Mouse (Mus musculus): ENCODE data around the gene Flywch2.

The Flywch2 gene

GRCm38 (mm10) chr17:23748631-23749391, 37.1 kb downstream of the Flywch2 start:
- peak; percentile 67 for DNase-seq (ENCODE audit: low read depth, low spot score)

GRCm38 (mm10) chr17:23748026-23748425, 37.9 kb downstream of the Flywch2 start:
- no peak for DNase-seq (ENCODE audit: low read depth, low spot score)

DNA sequence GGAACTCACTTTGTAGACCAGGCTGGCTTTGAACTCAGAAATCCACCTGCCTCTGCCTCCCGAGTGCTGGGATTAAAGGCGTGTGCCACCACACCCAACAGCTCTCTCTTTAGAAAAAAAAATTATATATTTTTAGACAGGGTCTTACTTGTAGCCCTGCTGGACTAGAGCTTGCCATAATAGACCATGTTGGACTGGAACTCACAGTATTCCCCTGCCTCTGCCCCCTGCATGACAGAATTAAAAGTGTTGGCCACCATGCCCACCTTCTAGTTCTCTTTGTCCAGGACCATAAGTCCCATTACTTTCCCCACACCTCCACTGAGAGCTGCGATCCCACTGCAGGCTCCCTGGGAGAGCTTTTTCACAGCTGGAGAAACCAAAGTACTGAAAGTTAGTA, 38.4 kb downstream of the Flywch2 start:
- DNase-seq (ENCODE audit: low read depth, low spot score), result no peak

- DNase-seq (ENCODE audit: low read depth, low spot score), result no peak
Measured at GRCm38 (mm10) chr17:23746767-23747166, 39.1 kb downstream of the Flywch2 start.

- no peak for DNase-seq (ENCODE audit: low read depth, low spot score)
Measured at GRCm38 (mm10) chr17:23746311-23746710, 39.6 kb downstream of the Flywch2 start.

GRCm38 (mm10) chr17:23745301-23746251, 40.3 kb downstream of the Flywch2 start, which contains the start of gene Kremen2:
Gene Kremen2, minus strand, starts transcription at chr17:23745833.
- DNase-seq (ENCODE audit: low read depth, low spot score), result no peak

- DNase-seq (ENCODE audit: low read depth, low spot score), result no peak
Measured at GRCm38 (mm10) chr17:23744651-23745050, 41.2 kb downstream of the Flywch2 start.

DNA sequence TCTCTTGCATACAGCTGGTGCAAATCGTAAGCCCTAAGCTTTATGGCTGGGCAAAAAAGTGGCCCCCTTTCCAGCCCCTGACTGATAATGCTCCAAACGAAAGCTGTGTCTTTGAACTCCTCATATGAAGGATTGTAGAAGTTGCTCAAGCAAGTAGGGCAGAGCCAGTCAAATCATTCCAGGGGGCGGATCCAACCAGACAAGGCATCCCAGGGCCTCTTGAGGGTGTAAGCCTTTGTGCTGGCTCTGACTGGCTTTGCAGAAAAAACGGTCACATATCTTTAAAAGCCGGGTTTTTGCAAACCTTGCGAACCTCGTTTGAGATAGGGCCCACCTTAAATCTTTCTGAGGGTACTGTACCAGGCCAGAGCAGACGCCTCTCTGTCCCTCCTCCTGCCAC, 41.8 kb downstream of the Flywch2 start:
- DNase-seq (ENCODE audit: low read depth, low spot score), result no peak

DNA sequence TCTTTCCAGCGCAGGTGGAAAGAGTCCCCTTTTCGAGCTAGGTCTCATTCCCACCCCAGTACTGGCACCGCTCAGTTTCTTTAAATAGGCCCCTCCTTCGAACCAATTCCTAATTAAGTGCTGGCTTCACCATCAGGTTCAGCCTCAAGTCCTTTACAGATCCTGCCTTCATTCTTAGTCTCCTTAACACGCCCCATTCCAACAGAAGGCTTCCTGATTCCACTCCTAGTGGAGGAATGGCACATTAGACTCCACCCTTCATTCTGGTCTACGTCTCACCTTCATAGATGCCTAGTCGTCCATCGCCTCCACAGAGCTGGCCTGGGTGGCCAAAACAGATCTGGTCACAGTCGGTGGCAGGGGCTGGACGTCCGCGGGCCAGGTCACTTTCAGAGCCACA, 42.9 kb downstream of the Flywch2 start:
- no peak for DNase-seq (ENCODE audit: low read depth, low spot score)

DNA sequence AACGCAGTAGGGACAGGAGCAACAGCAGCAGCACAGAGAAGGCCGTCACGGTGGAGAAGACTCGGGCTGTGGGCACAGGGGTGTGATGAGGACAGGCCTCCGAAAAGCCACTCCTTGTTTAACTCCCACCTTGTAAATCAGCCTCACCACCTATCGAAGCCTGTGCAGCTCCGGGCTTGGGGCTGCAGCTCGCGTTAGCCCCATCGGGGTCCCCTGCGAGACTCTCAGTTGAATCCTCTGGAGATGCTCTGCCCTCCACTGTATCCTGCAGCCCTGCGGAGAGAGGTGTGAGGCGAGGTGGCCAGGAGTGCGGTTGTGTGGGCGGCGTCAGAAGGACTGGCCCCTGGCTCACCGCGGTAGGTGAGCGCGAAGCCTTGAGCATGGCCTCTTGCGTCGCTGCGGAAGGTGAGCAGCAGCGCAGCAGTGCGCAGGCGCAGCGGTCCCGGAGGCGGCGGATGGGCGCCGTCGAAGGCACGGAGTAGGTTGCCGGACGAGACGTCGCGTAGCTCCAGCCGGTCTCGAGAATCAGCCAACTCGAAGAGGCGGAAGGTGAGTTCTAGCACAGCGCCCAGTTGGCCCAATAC, 43.6 kb downstream of the Flywch2 start:
- DNase-seq (ENCODE audit: low read depth, low spot score), result no peak

DNA sequence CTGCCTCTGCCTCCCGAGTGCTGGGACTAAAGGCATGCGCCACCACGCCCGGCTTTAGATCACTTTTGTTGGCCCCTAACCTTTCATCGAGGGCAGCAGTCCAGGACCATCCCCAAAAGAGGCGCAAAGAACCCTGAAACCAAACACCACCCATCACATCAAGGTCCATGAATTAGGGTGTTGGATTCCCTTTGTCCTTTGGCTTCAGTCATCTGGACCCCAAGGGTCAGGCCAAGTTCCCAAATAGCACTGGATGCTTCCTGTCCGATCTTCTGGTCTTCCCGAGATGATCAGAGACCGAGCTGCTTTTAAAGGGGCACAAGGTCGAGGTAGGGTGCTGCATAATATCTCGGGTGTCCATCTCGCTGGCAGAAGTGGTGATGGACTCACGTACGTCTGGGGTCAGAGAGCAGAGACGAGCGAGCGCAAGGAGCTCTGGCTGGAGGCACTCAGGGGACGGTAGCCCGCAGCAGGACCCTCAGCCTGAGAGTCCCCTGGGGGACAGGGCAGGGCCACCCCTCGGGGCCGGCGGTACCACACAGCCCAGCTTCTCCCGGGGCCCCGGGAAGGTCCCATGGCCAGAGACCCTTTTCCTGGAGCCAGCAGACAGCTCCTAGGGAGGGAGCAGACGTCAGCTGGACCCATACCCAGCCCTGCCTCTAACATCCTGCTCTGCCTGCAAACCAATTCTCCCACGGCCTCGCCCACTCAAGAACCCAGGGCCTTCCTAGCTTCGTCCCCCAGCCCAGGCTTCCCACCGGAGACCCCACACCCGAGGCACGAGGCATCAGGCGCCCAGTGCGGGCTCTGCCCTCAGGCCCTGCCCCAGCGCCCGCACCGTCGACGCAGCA, 44.3 kb downstream of the Flywch2 start:
- DNase-seq (ENCODE audit: low read depth, low spot score), result no peak

DNA sequence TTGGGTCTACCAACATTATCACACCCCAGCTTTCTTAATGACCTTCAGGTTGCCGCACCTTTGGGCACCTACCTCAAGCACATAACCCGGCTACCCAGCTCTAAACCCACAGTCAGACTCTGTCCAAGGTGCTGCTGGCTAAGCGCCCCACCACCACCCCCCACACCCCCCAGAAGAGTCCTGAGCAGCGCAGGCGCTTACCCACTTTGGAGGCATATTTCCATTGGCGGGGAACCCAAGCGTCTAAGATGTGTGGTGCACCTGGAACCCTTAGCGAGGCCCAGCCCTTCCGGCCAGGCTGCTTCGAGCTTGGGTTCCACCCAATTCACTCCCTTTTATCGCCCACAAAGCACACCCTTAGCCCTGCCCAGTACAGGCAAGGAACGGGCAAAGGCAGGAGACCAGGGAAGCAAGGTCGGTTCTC, 45.3 kb downstream of the Flywch2 start, which contains the start of gene Paqr4:
Paqr4 (minus strand) TSS at position 270 of the 424 bp plus-strand sequence.
- DNase-seq (ENCODE audit: low read depth, low spot score), result no peak

GRCm38 (mm10) chr17:23740136-23740584, 45.7 kb downstream of the Flywch2 start:
- DNase-seq (ENCODE audit: low read depth, low spot score), result peak; percentile 79

GRCm38 (mm10) chr17:23739202-23740135, 46.4 kb downstream of the Flywch2 start:
- no peak for DNase-seq (ENCODE audit: low read depth, low spot score)

DNA sequence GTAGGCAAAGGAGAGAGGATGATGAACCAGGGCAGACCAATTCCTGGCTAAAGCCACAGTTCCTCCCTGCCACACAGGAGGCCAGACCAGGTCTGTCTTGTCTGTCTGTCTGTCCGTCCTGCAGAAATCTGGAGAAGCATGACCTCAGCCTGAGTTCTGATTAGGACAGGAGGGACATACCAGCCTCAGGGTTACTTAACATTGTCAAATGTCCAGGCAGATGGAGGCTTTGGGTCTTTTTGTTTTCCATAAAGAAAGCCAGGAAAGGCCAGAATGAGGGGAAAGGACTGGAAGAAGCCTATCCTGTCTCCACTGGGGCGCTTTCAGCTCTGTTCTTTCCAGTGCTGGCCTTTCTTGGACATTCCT, 47.1 kb downstream of the Flywch2 start:
- DNase-seq (ENCODE audit: low read depth, low spot score), result no peak

DNA sequence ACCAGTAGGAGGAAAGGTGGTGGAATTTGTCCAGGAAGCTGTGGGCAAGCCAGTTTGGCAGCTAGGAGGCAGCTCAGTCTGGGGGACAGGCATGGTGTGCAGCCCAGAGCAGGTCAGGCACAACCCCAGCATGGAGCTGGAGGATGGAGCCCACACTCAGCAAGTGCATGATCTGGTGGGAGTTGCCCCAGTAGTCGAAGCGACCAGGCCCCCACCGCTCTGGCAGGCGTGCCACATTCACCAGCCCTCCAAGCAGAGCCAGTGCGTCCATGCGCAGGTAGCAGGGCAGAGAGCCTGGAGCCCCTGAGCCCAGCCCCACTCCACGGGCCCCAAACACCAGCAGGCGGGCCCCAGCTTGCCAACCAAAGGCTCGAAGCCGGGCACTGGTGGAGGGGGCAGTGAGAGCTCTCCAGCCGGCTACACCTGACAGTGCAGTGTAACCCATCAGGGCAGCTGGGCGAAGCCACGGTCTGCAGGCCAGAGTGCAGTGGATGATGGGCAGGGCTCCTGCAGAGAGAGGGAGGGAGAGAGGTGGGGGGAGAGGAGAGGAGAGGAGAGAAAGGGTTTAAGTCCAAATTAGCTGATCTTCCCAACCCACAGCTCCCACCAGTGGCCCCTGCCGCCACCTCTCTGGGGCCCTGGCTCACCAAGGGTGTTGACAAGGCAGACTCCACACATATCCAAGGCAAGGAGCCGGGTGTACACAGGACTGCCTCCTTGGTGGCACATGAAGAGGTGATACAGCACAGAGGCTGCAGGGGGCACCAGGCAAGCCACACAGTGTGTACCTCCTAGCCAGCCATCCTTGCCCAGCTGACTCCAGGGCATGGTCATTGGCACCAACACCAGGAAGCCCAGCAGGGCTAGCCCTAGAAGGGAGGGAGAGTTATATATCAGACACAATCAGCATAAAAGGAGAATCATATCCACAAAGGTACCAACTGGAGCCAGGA, 48.1 kb downstream of the Flywch2 start:
- DNase-seq (ENCODE audit: low read depth, low spot score), result no peak

- DNase-seq (ENCODE audit: low read depth, low spot score), result no peak
Measured at GRCm38 (mm10) chr17:23734341-23734740, 51.5 kb downstream of the Flywch2 start.

DNA sequence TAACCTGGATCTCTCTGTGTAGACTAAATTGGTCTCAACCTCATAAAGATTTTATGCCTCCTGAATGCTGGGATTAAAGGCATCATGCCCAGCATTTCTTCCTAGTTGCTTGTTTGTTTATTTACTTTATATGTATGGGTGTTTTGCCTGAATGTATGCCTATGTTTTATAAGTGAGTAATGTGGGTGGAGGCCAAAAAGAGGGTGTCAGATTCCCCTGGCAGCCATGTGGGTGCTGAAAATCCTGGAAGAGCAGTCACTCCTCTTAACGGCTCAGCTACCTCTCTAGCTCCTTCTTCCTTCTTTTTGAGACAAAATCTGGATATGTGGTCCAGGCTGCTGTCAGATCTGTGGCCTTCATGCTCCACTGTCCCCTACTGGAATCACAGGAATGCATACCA, 55.4 kb downstream of the Flywch2 start:
- no peak for DNase-seq (ENCODE audit: low read depth, low spot score)

Data from embryo, embryonic 11.5 days (tissue).